Mouse (Mus musculus): ENCODE data around the gene Alg9. TPM values are rescaled to one million over a fixed set of nuclear protein-coding genes. Genes with fewer than 3 reads are reported as not detected.

The Alg9 gene
- polyA plus RNA-seq, 1 experiment from 2014 or later = 35.9 TPM

DNA sequence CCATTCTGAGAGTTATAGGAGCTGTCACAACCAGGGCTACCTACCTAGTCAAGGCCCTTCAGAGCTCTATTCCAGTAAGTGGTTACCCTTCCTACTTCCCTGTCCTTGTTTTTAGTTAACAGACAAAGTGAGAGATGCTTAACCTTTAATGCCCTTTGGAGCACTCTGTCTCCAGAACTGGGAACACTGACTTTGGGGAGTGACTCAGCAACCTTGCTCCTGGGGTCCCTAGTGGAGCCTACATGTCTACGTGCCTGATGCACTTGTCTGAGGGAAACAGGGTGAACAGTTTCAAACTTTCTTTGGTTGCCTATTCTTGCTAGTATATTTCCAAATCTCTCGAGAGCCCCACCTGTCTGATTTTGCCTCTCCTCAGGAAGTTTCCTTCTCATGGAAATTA, 32.1 kb upstream of the Alg9 start:
- Histone ChIP-seq H3K9ac (no peak overlapping the region), H3K9me3 (replicated peaks) (no peaks in the 10 kb centered on the region), H3K4me3 (replicated peaks) (no peak overlapping the region), H3K27me3 (peaks cover 2% of the 10 kb centered on the region; the same call in 1 of the 2 replicates), H3K36me3 (no peaks in the 10 kb centered on the region), H3K4me2 (no peak overlapping the region), H3K4me1 (peaks cover 17% of the 10 kb centered on the region), H3K27ac (no peak overlapping the region)
- no peak for ATAC-seq (replicated peaks; ENCODE audit: low FRiP score)
- 77% methylated on average over 2 of the region's 2 CpGs for WGBS

DNA sequence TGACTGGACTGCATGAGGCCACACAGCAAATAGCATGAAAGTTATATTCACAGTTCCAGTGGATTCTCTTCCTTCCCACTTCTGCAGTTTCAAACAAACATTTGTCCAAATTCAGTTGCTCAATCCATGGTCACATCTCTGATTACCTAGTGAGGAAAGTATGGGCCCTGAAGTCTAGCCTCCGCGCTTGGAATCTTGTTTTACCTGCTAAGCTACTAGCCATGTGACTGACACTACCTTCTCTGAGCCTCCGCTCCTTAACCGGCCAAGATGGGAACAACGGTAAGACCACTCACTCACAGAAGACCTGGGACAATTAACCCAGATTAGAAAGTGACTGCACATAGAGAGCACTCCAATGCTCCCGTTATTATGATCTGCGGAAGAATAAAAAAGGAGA, 29.0 kb upstream of the Alg9 start:
- H3K4me2 ChIP-seq = peak overlapping the region; percentile 77

DNA sequence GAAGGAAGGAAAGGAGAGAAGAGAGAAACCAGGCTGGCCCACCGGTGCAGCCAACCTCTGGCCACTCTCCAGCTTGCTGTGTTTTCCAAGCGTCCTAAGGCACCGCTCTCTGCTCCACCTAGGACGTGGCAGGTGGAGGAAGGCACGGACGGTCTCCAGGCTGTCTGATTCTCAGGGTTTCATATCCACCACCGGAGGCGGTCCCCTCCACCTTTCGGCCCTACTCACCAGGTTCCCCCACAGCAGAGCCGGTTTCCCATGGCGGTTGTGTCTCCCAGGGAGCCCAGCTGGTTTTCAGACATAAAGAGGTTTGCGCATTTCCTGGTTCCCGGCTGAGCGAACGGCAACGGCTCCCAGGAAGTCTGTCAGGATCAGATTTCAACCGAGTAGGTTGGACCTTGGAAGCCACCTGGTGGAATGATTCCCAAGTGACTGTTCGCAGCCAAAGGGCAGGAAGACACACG, 28.6 kb upstream of the Alg9 start, which contains the start of gene 2310030G06Rik:
Gene 2310030G06Rik, minus strand, starts transcription at position 323 of the 464 bp plus-strand sequence.
- H3K36me3 ChIP-seq = no peaks in the 10 kb centered on the region
- peak within 1 kb of the TSS; percentile 89 for H3K27ac ChIP-seq
- ATAC-seq (replicated peaks; ENCODE audit: low FRiP score) = peak; percentile 88
- H3K4me2 ChIP-seq = peak within 1 kb of the TSS; percentile 77
- no peaks in the 10 kb centered on the region for H3K27me3 ChIP-seq
- H3K9me3 ChIP-seq (replicated peaks) = no peaks in the 10 kb centered on the region
- 0 out of 2 replicates have a peak, but pooled peaks cover 4% of the 10 kb centered on the region for H3K4me1 ChIP-seq
- WGBS = 1% methylated on average over 19 of the region's 19 CpGs
- peak within 1 kb of the TSS; percentile 54 for H3K4me3 ChIP-seq (replicated peaks)
- peak within 1 kb of the TSS; percentile 60 for H3K9ac ChIP-seq

More for the DNA sequence above, 29.0 kb upstream of the Alg9 start:
- Histone ChIP-seq H3K4me1 (0 out of 2 replicates have a peak, but pooled peaks cover 4% of the 10 kb centered on the region), H3K27me3 (no peaks in the 10 kb centered on the region), H3K4me3 (replicated peaks) (peak overlapping the region; percentile 54), H3K36me3 (no peaks in the 10 kb centered on the region), H3K27ac (peak overlapping the region; percentile 89), H3K9me3 (replicated peaks) (no peaks in the 10 kb centered on the region), H3K9ac (peak overlapping the region; percentile 60)
- WGBS = 12% methylated on average over 7 of the region's 7 CpGs
- ATAC-seq (replicated peaks; ENCODE audit: low FRiP score) = peak; percentile 62; the same call in 1 of the 2 replicates

DNA sequence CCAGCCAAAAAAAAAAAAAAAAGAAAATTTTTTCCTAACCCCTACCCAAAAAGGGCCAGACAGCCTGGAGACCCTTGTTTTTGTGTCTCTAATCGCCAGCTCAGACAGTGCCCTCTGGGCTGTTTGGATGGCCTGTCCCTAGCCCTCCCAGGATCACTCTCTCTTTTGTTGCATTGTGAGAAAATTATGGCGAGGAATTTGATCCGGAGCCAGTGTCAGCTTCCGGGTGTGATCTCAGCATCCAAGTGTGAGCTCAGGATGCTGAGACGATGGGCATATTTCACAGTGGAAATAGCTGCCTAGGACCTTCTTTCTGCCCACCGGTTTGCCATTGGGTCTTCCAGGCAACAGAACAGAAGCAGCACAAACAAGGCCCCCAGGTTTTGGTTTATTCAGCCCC, 24.1 kb upstream of the Alg9 start:
- ATAC-seq (replicated peaks; ENCODE audit: low FRiP score) = no peak
- no peaks in the 10 kb centered on the region for H3K9me3 ChIP-seq (replicated peaks)
- H3K4me3 ChIP-seq (replicated peaks) = no peak overlapping the region
- no peaks in the 10 kb centered on the region for H3K36me3 ChIP-seq
- H3K27ac ChIP-seq = no peak overlapping the region
- no peak overlapping the region for H3K9ac ChIP-seq
- WGBS = 63% methylated on average over 6 of the region's 6 CpGs
- H3K27me3 ChIP-seq = no peaks in the 10 kb centered on the region
- H3K4me1 ChIP-seq = peaks cover 25% of the 10 kb centered on the region
- no peak overlapping the region for H3K4me2 ChIP-seq

DNA sequence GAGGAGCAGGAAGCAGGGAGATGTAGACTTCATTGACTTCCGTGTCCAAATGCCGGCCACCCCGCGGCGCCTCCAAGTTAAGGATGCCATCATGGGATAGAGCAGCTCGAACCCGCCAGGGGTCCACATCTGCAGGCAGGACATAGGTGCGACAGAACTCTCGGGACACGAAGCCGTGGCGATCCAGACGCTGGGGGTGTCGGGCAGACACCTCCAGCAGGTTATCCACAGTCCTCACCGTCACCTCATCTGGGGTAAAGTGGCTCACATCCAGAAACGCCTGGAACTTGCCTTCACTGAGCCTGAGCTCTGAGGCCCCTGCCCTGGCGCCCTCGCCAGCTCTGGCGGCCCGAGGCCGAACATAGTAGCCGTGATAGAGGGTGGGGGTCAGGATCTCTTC, 23.5 kb upstream of the Alg9 start, which contains the start of gene Cryab:
Gene Cryab, plus strand, starts transcription at position 3 of the 400 bp plus-strand sequence.
- Histone ChIP-seq H3K4me1 (peaks cover 25% of the 10 kb centered on the region), H3K4me3 (replicated peaks) (no peak within 1 kb of the TSS), H3K27ac (peak within 1 kb of the TSS; percentile 72; the same call in 1 of the 2 replicates), H3K36me3 (no peaks in the 10 kb centered on the region), H3K9me3 (replicated peaks) (no peaks in the 10 kb centered on the region), H3K4me2 (no peak within 1 kb of the TSS), H3K9ac (no peak within 1 kb of the TSS), H3K27me3 (no peaks in the 10 kb centered on the region)
- WGBS = 73% methylated on average over 22 of the region's 22 CpGs
- no peak; the same call in 1 of the 2 replicates for ATAC-seq (replicated peaks; ENCODE audit: low FRiP score)

DNA sequence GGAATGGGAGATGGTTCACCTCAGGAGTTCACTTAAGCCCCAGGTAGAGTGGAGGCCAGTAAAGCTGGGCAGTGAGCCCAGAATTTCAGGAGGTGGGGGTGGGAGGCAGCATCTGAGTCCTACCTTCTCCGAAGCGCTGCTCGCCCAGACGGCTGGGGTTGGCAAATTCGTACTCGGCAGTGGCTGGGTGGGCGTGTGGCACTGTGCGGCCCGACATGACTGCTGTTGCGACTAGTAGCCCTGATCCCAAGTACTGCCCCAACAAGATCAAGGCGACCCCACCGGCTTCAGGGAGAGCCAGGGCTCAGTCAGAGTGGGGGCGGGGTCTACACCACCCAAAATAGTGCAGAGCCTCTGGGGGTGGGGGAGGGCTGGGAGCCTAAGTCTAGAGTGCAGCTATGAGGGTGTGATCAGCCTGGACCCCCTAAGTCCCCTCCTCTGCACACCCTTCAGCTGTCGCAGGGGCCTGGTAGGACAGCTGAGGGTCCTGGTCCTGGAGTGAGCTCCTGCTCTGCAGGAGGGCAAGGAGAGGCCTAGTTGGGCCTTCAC, 22.7 kb upstream of the Alg9 start, which contains the start of gene Hspb2:
Gene Hspb2, minus strand, starts transcription at position 301 of the 549 bp plus-strand sequence.
- H3K4me1 ChIP-seq = peaks cover 21% of the 10 kb centered on the region
- H3K4me2 ChIP-seq = peak within 1 kb of the TSS; percentile 39
- H3K27ac ChIP-seq = peak within 1 kb of the TSS; percentile 72
- no peaks in the 10 kb centered on the region for H3K27me3 ChIP-seq
- H3K9ac ChIP-seq = no peak within 1 kb of the TSS
- peak; percentile 35; the same call in 1 of the 2 replicates for ATAC-seq (replicated peaks; ENCODE audit: low FRiP score)
- H3K9me3 ChIP-seq (replicated peaks) = no peaks in the 10 kb centered on the region
- H3K4me3 ChIP-seq (replicated peaks) = peak within 1 kb of the TSS; percentile 23
- no peaks in the 10 kb centered on the region for H3K36me3 ChIP-seq
- 78% methylated on average over 14 of the region's 14 CpGs for WGBS

DNA sequence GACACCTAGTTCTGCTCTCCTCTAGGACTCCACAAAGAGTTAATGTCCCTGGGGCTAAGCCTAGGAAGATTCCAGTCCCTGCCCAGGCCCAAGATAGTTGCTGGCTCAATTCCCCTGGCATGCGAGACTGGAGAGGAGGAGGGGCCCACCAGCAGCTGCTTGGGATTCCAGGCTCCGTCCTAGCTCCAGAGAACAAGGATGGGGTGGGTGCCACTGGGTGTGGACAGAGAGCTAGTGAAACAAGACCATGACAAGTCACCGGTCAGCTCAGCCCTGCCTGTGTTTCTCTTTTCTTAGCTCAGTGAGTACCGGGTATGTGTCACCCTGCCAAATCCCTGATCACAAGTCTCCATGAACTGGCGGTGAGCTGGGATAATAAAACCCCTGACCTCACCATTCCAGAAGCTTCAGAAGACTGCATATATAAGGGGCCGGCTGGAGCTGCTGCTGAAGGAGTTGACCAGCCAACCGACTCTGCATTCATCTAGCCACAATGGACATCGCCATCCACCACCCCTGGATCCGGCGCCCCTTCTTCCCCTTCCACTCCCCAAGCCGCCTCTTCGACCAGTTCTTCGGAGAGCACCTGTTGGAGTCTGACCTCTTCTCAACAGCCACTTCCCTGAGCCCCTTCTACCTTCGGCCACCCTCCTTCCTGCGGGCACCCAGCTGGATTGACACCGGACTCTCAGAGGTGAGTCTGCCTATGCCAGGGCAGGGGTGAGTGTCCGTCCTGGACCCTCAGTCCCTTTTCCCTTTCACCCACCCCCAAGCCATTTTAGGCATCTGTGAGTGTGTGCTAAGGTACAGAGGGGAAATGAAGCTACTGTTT, 21.8 kb upstream of the Alg9 start:
- Histone ChIP-seq H3K36me3 (no peaks in the 10 kb centered on the region), H3K9ac (no peak overlapping the region), H3K27ac (peak overlapping the region; percentile 72), H3K4me2 (peak overlapping the region; percentile 39), H3K27me3 (no peaks in the 10 kb centered on the region), H3K4me1 (peaks cover 21% of the 10 kb centered on the region), H3K4me3 (replicated peaks) (peak overlapping the region; percentile 23), H3K9me3 (replicated peaks) (no peaks in the 10 kb centered on the region)
- WGBS = 49% methylated on average over 17 of the region's 17 CpGs
- peak; percentile 86 for ATAC-seq (replicated peaks; ENCODE audit: low FRiP score)

DNA sequence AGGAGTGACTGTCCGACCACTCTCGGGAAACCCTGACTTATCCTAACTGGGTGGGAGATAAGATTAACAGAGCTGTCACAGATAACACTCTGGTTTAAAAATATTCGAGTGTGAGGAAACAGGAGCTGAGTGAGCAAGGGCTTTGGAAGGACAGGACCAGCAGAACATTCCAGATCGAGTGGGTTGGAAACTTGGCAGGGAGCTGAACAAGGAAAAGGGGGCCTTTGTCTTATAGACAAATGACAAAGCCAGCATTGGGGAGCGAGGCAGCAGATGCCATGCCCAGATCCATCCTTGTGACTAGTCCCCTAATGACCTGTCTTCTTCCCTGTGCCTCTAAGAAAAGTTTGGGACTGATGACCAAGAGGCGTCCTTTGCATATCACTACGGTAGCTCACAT, 20.9 kb upstream of the Alg9 start:
- WGBS = 66% methylated on average over 7 of the region's 7 CpGs
- H3K4me3 ChIP-seq (replicated peaks) = no peak overlapping the region; the same call in 1 of the 2 replicates

DNA sequence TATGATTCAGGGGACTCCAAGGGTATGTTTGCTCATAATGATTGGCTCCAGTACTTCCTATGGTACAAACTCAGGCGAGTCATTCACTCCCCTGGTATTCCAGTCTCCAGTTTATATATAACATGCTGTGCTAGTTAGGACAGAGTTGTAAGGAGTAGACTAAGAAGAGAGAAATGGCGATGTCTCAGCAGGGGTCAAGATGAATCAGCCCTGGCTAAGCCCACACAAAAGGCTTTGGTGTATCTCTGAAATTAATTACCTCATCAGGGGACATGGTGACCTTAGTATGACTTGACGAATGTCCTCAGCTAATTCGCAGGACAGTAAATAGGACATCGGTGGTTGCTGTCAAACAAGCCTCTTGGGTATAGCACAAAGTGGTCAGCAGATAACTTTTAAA, 18.1 kb upstream of the Alg9 start:
- Histone ChIP-seq H3K9ac (no peak overlapping the region), H3K9me3 (replicated peaks) (no peaks in the 10 kb centered on the region), H3K27me3 (no peaks in the 10 kb centered on the region), H3K27ac (no peak overlapping the region), H3K4me2 (no peak overlapping the region), H3K4me1 (peaks cover 17% of the 10 kb centered on the region), H3K4me3 (replicated peaks) (no peak overlapping the region), H3K36me3 (no peaks in the 10 kb centered on the region)
- no peak for ATAC-seq (replicated peaks; ENCODE audit: low FRiP score)
- WGBS = 61% methylated on average over 5 of the region's 5 CpGs

More for the DNA sequence above, 20.9 kb upstream of the Alg9 start:
- Histone ChIP-seq H3K9me3 (replicated peaks) (no peaks in the 10 kb centered on the region), H3K4me2 (peak overlapping the region; percentile 39), H3K36me3 (no peaks in the 10 kb centered on the region), H3K9ac (no peak overlapping the region), H3K4me1 (peaks cover 21% of the 10 kb centered on the region), H3K27ac (0 out of 2 replicates have a peak overlapping the region, but pooled peaks have one; percentile 72), H3K27me3 (no peaks in the 10 kb centered on the region)
- ATAC-seq (replicated peaks; ENCODE audit: low FRiP score) = no peak

DNA sequence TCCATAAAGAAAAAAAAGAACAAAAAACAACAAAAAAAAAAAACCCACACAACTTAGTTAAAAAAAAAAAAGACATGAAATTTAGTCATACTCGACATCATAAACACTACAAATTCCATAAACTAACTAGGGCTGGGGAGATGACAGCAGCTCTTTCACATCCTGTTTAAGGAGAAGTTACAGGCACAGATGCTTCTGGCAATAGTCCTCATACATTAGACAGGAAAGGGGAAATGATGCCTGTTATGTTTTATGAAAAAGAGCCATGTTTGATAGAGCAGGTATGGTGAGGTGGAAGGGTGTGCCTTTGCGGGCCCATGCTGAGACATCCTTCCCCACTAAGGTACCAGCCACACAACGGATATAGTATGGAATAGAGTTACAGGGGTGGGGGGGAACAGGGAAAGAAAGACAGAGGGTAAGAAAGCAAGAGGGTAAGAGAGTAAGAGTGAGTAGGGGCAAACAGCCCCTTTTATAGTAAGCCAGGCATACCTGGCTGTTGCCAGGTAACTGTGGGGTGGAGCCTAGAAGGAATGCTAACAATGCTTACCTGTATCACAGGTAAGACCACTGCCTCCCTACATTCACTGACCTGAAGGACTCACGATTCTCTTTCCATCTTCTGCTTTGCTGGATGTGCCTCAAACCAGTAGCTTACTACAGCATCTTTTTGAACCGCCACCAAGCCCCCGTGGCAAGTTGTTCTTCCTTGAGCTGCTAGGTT, 13.1 kb upstream of the Alg9 start:
- H3K4me2 ChIP-seq = no peak overlapping the region
- H3K9me3 ChIP-seq (replicated peaks) = no peaks in the 10 kb centered on the region
- peaks cover 1% of the 10 kb centered on the region; the same call in 1 of the 2 replicates for H3K4me1 ChIP-seq
- H3K27me3 ChIP-seq = no peaks in the 10 kb centered on the region
- H3K9ac ChIP-seq = no peak overlapping the region
- H3K36me3 ChIP-seq = 0 out of 2 replicates have a peak, but pooled peaks cover 5% of the 10 kb centered on the region
- WGBS = 68% methylated on average over 6 of the region's 6 CpGs
- no peak for ATAC-seq (replicated peaks; ENCODE audit: low FRiP score)
- no peak overlapping the region for H3K27ac ChIP-seq
- no peak overlapping the region for H3K4me3 ChIP-seq (replicated peaks)

DNA sequence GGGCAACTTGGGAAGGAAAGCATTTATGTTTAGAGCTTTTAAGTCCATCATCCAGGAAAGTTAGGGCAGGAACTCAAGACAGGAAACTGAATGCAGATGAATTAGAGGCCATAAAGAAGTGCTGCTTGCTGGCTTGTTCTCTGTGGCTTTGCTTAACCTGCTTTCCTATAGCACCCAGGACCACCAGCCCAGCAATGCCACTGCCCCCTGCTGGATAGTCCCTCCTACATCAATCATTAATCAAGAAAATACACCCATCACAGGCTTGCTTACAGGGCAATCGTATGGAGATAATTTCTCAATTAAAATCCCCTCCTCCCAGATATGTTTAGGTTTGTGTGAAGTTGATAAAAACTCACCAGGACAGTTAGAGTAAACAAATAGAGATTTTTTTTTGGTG, 11.5 kb upstream of the Alg9 start:
- Histone ChIP-seq H3K27me3 (no peaks in the 10 kb centered on the region), H3K4me1 (peaks cover 10% of the 10 kb centered on the region), H3K9ac (no peak overlapping the region), H3K4me2 (no peak overlapping the region), H3K36me3 (0 out of 2 replicates have a peak, but pooled peaks cover 5% of the 10 kb centered on the region), H3K4me3 (replicated peaks) (no peak overlapping the region), H3K9me3 (replicated peaks) (no peaks in the 10 kb centered on the region), H3K27ac (no peak overlapping the region)
- 57% methylated on average over 1 of the region's 1 CpGs for WGBS
- ATAC-seq (replicated peaks; ENCODE audit: low FRiP score) = no peak

Measured in kidney, embryonic 15.5 days (tissue).